Mouse (Mus musculus) liver, adult 2 months (tissue): Measurements from ENCODE around the gene Zfp750.

ENCODE experiments used
- CTCF ChIP-seq: fragments of 200-500 bp; IDR thresholded peaks from 2 replicates; pipeline ENCODE4 v1.5.1; 2011; ENCODE audit warnings: low read depth, low read length, control low read depth
- POLR2A ChIP-seq: fragments of 200-500 bp; IDR thresholded peaks from 2 replicates; pipeline ENCODE4 v1.6.1; 2011; ENCODE audit warnings: low read length, control low read depth; ENCODE audit not compliant: insufficient read depth; ENCODE audit errors: extremely low read depth

- TF ChIP-seq POLR2A: no peak
- no peak for TF ChIP-seq CTCF
Measured at GRCm38 (mm10) chr11:121553458-121553857, 34.3 kb upstream of the Zfp750 start.
